Mouse (Mus musculus): ENCODE measurements around the gene Erc2.

DNA sequence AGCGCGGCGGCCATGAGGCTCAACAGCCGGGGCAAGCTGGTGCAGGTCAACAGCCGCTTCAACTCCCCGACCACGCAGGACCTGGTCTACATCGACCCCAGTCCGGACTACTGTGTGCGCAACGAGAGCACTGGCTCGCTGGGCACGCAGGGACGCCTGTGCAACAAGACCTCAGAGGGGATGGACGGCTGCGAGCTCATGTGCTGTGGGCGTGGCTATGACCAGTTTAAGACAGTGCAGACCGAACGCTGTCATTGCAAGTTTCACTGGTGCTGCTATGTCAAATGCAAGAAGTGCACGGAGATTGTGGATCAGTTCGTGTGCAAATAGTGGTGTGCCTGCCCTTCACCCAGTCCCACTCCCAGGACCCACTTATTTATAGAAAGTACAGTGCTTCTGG lies 900.4 kb downstream of the Erc2 start:
- TF ChIP-seq GATA1 (IDR thresholded peaks at IDR 0.05; ENCODE audit: borderline replicate concordance, low read length): no peak
- no peak for TF ChIP-seq FLI1 (IDR thresholded peaks at IDR 0.05; ENCODE audit: low read length)
